Mouse (Mus musculus): ENCODE data around the gene Catsper4. TPM values are rescaled to one million over a fixed set of nuclear protein-coding genes. Genes with fewer than 3 reads are reported as not detected.

The Catsper4 gene
- total RNA-seq, 1 experiment from 2014 or later = not detected

GRCm38 (mm10) chr4:134251241-134252130, 24.3 kb upstream of the Catsper4 start:
- no peak for ATAC-seq (ENCODE audit: extremely low read depth, insufficient number of reproducible peaks, low FRiP score, poor library complexity, severe bottlenecking)

GRCm38 (mm10) chr4:134250930-134251240, 23.7 kb upstream of the Catsper4 start:
- ATAC-seq (ENCODE audit: extremely low read depth, insufficient number of reproducible peaks, low FRiP score, poor library complexity, severe bottlenecking) = no peak

- ATAC-seq (ENCODE audit: extremely low read depth, insufficient number of reproducible peaks, low FRiP score, poor library complexity, severe bottlenecking) = no peak
Observed at GRCm38 (mm10) chr4:134250116-134250929, 23.1 kb upstream of the Catsper4 start.

GRCm38 (mm10) chr4:134249651-134250050, 22.5 kb upstream of the Catsper4 start:
- ATAC-seq (ENCODE audit: extremely low read depth, insufficient number of reproducible peaks, low FRiP score, poor library complexity, severe bottlenecking) = peak; percentile 19; the same call in 1 of the 2 replicates

DNA sequence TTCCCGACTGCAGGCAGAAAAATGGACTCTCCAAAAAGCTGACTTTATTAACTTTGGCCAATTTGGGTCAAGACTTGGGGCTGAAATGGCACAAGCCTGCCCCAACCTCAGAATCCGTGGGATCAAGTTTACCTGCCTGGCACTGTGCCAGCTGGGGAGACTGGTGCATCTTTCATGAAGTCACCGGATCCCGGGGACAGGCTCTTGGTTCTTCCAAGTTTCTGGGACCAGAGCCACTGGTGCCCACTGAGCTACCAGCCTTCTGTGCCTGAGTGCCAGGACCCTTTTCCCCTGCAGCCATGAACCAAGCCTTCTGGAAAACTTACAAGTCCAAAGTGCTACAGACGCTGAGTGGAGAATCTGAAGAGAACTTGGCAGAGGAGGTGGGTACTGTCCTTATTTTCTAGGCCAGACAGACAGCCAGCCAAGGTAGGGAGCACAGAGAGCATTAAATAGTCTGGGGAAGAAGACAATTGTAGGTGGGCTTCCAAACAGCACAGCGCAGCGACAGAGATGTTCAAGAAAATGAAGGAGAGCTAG, 19.6 kb upstream of the Catsper4 start, which contains the start of gene Gm30191:
Gm30191 (plus strand) TSS at position 217 of the 540 bp plus-strand sequence.
- no peak for ATAC-seq (ENCODE audit: extremely low read depth, insufficient number of reproducible peaks, low FRiP score, poor library complexity, severe bottlenecking)

- no peak for ATAC-seq (ENCODE audit: extremely low read depth, insufficient number of reproducible peaks, low FRiP score, poor library complexity, severe bottlenecking)
Observed at GRCm38 (mm10) chr4:134246256-134246655, 19.1 kb upstream of the Catsper4 start.

- ATAC-seq (ENCODE audit: extremely low read depth, insufficient number of reproducible peaks, low FRiP score, poor library complexity, severe bottlenecking) = peak; percentile 81
Observed at GRCm38 (mm10) chr4:134245148-134245843, 18.1 kb upstream of the Catsper4 start, which contains the start of gene Zfp593. TSS of gene Zfp593 (minus strand) at chr4:134245592.

DNA sequence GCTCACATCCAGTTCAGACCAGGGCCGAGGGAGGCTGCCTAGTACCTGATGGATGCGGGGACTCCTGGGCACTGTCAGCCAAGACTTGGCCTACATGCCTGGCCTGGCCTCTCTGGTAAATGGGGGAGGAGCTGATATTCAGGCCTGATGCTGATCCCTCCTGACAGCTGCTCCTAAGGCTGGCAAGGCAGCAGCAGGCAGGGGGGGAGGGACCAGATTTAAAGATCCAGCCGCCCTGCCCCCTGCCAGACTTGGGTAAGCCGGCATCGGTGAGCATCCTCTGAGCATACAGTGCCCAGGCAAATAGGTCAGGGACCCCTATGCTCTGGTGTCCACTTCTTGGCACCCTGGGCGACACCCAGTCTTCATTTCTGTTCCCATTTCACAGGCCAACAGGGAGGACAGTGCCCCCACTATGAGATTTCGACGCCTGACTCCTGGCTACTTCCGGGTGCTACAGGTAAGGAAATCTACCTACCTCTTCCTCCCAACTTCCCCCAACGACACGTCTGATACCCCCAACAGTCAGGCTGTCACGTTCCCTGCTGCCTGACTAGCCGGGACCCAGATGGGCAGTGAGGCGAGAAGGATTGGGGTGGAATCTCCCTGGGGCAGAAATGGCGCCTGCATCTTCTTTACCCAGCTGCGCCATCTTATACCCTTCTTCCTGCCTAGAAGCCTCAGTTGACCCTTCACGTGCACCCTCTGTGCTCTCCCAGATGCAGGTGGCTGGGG, 16.5 kb upstream of the Catsper4 start, which contains the start of gene E130218I03Rik:
E130218I03Rik (plus strand) TSS at position 147 of the 735 bp plus-strand sequence.
- ATAC-seq (ENCODE audit: extremely low read depth, insufficient number of reproducible peaks, low FRiP score, poor library complexity, severe bottlenecking) = no peak

DNA sequence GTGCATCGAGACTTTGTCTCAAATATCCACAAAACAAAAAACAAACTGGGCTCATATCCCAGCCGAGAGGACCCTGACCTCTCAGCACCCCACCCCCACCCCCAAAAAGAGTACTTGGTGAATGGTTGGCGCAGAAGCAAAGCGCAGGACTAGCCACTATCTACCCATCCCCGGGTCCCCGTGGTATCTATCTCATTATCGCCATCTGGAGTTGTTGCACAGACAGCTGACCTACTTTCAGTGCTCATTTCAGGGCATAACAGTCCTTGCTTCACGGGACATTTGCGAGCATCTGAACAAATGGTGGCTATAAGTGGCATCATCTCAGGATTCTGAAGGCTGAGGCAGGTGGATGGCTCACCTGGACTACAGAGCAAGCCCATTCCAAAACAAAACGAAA, 11.5 kb upstream of the Catsper4 start:
- no peak for ATAC-seq (ENCODE audit: extremely low read depth, insufficient number of reproducible peaks, low FRiP score, poor library complexity, severe bottlenecking)

DNA sequence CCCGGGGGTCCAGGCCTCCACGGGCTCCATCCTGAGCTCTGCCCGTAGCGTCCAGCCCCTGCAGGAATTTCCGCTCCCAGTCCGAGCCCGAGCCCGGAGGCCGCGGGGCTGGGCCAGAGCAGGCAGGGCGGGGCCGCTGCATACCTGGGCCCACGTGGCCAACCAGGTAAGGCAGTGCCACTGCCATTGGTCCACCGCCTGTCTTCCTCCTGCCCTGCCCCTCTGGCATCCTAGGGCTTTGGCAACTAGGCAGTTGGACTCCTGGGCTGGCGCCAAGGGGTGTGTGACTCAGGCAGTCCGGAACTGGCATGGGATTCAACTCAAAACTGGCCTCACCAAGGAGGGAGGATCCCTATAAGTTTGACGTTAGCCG, 11.1 kb upstream of the Catsper4 start, which contains the start of gene Cnksr1:
Cnksr1 (minus strand) TSS at position 121 of the 373 bp plus-strand sequence.
- no peak for ATAC-seq (ENCODE audit: extremely low read depth, insufficient number of reproducible peaks, low FRiP score, poor library complexity, severe bottlenecking)

DNA sequence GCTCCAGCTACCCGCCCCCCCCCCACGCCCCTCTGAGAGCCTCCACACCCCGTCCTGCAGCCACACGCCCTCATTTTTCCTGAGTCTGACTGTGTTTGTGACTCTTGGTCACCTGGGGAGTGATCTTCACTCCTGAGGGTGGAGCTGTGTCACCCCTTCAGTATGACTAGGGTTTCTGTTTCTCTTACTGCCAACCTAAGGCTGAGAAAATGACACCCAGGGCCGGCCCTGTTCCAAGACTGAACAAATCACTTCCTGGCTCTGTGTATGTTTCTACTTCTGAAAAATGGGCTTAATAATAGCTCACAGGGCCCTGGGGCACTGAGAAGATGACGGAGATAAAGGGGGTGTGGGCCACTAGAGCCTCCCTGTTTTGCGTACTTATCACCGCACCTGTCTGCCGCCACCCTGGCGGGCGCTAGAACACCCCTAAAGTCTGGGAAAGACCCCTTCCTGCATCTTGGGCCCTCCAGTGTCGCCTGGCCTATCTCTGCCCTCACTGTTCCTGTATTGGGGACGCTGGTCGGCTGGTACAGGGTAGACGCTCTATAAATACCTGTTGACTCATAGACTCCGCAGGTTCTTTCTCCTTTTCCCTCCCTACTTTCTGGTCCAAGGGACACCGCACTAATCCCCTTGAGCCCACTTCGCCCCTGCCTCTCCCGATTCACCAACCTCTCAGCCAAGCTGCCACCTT, 10.5 kb upstream of the Catsper4 start:
- no peak for ATAC-seq (ENCODE audit: extremely low read depth, insufficient number of reproducible peaks, low FRiP score, poor library complexity, severe bottlenecking)

- no peak for ATAC-seq (ENCODE audit: extremely low read depth, insufficient number of reproducible peaks, low FRiP score, poor library complexity, severe bottlenecking)
Observed at GRCm38 (mm10) chr4:134234876-134235275, 7.7 kb upstream of the Catsper4 start.

DNA sequence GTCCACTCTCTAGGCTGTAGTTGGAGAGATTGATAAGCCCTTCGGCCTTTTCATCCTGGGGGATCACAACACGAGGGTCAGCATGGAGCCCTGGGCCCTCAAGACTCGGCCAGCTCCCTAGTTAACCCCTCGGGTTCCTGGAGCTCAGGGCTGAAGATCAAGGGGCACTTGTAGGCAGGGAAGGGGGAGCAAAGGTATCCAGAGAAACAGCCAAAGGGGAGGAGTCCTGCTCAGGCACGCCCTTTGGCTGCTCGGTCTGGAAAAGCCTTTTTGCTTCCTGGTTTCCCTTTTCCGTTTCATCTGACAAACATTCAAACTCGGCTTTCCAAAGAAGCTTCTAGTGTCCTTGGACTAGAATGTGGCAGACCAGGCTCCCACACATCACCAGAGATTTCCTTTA, 3.2 kb upstream of the Catsper4 start:
- ATAC-seq (ENCODE audit: extremely low read depth, insufficient number of reproducible peaks, low FRiP score, poor library complexity, severe bottlenecking) = no peak

DNA sequence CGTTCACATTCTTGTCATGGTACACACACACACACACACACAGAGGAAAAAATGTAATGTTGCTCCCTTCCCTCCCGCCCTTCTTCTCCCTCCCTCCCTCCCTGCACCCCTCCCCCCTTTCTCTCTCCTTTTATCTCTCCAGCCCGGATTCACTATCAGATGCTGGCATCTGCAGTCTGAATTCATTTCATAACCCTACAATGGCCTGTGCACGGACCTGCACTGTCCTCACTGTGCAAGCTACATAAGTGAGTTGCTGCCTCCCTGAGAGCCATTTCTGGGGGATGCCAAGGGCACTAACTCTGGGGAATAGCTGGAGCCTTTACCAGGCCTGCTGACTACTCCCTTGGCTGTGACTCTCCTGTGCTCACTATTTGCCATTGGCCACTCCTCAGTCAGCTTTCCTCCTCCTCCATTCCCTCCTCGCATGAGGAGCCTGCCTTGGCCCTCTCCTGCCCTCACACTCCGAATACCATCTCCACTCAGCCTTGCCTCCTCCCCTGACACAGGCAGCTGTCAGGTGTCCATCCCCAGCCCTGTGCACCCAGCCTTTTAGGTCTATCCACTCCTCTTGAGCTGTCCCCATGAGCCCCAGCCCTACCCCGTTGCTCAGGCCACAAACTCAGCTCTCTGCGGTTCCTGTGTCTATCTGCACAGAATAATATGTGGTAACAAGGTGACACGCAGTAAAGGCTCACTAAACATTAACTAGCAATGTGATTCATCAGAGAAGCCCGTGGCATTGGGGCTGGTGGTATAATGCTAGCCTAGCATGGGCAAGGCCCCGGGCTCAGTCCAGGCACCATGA, 4.2 kb downstream of the Catsper4 start:
- ATAC-seq (ENCODE audit: extremely low read depth, insufficient number of reproducible peaks, low FRiP score, poor library complexity, severe bottlenecking) = no peak

- no peak for ATAC-seq (ENCODE audit: extremely low read depth, insufficient number of reproducible peaks, low FRiP score, poor library complexity, severe bottlenecking)
Observed at GRCm38 (mm10) chr4:134206488-134207053, 20.6 kb downstream of the Catsper4 start.

- no peak for ATAC-seq (ENCODE audit: extremely low read depth, insufficient number of reproducible peaks, low FRiP score, poor library complexity, severe bottlenecking)
Observed at GRCm38 (mm10) chr4:134203340-134203896, 23.8 kb downstream of the Catsper4 start.
